Mouse (Mus musculus): Measurements from ENCODE around the gene Slc51a.
A peak's percentile ranks its signal among the peaks of the same experiment; 100 is the strongest.

The Slc51a gene

DNA sequence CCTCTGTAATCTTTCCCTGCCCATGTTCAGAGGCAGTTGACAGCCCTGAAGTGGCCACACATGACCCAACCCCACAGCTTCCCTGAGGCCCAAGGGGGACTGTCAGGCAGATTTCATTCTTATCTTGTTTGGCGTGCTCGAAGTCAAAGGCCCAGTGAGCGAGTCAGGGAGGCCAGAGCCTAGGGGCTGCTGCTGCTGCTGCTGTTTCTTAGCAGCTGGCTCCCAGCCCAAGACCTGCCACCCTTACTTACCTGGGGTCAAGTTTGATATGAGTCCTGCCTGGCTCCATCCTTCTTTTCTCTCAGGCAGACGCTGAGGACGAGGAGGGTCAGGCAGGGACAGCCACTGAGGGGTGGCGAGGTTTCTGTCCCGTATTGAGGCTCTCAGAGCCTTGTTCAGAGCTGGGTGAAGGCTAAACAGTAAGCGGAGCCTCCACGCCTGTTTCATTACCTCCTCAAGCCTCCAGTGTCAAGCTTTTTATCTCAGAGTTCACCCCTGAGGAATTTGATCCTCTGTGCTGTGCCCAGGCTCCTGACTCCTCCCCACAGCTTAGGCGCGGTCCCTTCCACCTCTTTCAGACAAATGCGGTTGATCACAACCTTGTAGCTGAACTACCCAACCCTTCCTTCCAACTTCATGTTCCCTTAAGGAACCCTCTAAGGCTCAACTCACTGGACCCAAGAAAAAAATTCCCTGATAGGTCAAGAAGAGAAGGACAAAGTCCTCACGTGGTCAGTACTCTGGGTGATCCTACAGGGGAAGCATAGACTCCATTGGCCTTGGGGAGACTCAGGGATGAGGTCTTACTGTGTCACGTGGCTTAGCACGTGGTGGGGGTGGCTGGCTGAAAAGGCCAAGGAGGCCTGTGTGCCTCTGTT lies at the start of gene Slc51a:
Gene Slc51a, minus strand, starts transcription at position 646 of the 878 bp plus-strand sequence.
- DNase-seq: no peak

DNA sequence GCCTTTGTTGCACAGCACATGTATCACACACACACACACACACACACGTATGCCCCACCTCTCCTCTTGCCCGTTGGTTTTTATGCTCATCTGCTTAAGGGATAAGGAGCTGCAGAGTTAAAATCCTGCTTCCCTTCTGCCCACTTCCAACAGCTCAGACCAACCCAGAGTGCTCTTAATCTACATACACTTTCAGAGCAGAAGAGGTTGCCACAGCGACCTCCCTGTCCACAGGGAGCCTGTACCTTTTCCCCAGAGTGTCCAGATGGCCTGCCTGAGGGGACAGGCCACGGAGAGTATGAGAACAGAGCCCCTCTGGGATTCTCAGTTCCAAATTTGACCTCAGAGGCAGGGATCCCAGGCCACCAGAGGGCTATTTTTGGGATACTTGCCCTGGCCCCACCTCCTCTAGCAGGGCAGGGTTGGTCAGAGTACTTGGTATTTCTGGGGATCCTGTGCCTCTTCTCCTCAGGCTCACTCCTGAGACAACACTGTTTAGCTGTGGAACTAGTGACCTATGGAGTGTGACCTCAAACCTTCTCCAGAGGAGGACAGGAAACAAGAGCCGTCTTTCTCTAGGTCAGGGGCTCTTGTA lies 47.6 kb upstream of the Slc51a start:
- no peak for DNase-seq

DNA sequence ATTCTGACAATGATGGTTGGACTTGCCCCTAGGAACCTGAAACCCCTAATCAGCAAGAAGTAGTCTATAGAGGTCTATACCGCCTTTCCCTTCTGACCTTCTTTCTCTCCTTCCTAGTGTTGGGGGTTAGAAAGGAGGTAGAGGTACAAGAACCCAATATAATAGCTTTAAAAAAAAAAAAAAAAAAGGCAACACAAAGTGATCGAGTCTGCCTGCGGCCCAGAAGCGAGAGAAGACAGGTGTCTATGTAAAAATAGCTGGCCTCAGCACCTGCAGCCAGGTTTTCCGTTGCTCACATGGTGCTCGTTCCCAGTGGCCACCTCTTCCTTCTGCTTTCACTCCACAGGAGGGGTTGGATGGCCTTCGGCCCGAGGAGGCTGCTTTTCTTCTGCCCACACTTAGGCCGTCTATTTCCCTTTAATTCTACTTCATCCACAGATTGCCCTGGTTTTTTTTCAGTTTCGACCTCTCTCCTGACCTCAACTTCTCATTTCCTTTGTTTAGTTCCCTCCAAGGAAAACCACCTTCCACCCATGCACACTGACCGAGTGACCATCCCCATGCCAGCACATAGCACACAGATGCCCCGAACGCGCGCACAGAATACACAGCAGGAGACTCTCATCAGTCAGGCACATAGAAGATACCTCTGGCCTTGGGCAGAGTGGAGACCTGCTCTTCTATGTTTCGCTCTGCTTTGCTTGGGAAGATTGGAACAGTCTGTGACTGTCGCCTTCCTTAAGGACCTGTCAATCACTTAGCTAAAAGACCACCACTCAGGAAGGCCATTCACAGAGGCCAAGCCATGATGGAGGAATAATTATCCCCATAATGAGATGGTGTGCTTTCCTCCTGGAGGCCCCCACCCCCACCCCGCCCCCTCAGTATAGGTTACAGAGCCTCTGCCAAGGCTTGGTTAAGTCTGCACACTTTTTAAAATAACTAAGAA lies 45.5 kb upstream of the Slc51a start:
- no peak for DNase-seq

DNA sequence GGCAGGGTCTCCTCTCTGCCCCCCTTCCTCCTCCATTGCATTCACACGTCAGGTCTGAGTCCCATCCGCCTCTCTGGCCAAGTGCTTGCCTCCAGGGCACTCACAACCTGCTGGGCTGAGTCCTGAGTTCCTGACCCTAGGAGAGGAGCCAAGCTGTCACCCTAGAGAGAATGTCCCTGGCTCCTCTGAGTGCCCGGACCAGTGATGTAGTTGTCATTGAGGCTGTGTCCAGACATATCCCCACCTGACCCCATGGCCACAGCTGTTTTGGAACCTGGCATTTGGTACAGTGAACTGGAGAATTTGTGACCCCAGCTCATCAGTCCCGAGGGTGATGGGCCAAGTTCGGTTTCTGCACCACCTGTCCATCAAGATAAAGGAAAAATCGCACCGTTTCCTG lies 39.2 kb upstream of the Slc51a start:
- DNase-seq: no peak

DNA sequence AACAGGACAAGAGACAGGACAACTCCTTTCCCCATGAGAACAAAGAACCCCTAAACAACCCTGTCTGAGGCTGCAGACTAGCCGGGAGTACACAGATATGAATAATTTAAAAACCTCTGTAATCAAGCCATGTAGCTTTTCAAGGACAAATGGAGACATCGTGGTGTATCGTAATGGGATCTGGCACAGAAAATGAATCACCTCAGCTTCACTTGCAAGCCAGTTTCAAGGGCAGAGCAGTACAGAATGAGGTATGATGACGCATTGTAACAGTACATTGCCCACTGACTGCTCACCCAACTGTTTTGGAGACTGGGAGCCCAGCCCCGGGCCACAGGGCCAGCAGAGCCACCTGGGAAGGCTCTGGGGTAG lies 36.6 kb upstream of the Slc51a start:
- no peak for DNase-seq

DNA sequence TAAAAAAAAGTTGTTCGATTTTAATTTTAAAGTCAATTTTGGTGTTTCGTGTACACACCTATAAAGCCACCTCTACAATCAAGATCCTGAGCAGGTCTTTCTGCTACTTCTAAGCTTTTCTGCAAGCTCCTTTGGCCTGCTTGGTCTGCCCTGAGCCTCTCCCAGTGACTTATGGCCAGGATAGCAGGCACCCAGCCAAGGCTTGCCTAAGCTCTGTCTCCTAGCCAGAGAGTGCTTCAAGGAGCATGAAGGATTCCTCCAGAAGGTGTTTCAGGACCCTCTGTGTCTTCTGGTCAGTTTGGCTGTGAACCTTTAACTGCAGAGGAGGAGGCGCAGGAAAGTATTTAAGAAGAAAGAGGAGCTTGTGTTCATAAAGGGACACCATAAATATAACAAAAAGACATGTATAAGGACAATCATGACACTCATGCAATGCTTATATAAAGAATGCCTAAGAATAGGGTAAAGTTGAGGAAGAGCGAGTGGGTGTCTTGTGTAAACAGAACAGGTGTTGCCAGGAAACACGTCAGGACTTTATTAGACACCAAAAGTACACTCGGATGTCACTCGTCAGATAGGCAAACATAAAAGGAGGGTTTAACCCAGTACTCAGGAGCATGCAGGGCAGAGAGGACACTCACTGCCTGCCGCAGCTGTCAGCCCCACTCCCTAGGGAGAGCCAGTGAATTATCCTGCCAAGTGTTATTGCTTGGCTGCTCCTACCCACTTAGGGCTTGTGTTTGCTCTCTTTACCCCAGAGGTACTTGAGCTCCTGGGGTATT lies 36.0 kb upstream of the Slc51a start:
- no peak for DNase-seq

DNA sequence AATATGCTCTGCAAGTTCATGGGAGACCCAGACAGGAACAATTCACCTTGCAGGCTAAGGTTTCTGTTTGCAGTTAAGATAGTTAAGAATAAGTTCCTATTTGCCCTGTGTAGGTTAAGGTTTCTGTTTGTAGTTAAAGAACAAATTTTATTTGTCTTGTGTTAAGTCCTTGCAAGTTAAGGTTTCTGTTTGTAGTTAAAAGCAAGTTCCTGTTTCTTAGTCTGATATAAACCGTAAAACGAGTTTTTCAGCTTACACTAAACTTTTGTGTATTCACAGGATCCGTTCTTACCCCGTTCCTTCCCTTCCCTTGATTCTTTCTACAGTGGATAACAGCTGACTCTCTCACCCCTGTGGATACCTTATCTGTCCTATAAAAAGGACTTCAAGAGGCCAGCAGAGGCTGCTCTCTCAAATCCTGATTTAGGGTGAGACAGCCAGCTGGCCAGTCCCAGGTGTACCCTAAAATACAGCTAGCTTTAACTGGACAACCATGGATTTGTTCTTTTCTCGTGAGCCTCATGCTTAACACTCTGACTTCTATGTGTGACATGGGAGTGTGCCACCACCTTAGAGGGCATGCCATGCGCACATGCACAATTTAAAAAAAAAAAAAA lies 35.0 kb upstream of the Slc51a start:
- DNase-seq: no peak

DNA sequence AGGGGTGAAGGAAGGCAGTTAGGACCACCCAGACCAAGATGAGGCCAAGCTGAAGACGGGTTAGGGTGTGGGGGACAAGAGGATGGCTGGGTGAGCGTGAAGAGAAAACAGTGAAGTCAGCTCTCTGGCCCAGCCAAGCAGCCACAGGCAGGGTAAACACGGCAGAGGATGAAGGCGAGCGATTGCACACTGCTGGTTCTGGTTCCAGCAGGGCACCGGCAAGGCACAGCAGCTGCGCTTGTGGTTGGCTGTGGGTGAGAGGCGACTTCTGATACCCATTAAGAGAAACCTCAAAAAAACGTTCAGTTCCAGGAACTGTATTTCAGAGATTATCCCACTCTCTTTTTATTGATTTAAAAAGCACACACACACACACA lies 32.7 kb upstream of the Slc51a start:
- DNase-seq: peak; percentile 47 to 52

DNA sequence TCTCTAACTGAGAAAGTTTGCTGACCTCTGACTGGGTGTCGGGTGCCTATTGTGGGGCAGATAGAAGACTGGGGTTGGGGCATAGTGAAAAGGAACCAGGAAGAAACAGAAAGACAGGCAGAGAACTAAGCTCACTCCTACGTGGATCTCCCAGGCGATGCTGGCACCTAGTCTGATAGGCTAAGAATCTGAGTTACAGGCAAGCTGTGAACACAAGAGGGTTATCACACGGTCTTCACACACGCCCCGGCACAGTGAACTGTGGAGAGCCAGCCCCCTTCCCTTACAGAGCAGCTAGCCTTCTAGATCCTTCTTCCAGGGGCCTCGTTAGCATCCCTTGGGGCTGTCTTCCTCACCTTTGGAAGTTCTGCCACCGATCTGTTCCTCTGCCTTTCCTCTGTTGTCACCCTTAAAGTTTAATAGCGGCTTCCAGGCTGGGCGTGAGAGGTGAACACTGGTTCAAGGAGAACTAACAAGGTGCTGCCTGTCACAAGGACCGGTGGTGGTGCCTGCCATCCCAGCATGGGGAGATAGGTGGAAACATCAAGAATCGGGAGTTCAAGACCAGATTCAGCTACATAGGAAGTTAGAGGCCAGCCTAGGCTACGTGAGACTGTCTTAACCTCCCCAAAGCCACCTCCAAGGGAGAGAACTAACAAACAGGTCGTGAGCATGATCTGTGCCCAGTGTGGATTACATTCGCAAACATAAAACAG lies 32.1 kb upstream of the Slc51a start:
- peak in 1 of 2 experiments; percentile 15 for DNase-seq

DNA sequence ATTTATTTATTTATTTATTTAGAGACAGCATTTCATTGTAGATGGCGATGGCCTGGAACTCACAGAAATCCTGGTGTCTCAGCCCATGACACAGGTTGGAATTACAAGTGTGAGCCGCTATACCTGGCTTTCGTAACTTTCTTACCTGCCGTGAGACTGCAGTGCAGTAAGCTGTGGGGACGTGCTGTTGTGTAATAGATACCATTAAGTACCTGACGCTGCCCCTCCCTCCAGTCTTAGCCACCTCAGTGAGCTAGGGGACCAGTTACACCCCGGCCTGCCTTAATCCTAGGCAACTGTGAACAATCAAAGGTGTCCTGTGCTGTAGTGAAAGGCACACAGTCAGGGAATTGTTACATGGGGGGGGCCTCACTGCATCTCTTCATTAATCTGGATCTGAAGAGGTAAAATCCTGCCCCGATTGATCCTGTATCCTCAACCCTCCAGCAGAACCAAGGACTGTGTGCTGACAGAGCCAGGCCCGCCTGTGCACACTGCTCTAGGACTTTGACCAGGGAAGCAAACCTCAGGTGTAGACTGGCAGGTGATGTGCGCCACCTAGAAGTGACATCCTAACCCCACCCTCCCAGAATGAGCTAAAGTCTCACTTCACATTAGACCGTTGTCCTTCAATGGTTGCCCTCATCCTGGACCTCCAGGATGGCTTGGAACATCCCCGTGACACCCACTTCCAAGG lies 30.3 kb upstream of the Slc51a start:
- no peak for DNase-seq

DNA sequence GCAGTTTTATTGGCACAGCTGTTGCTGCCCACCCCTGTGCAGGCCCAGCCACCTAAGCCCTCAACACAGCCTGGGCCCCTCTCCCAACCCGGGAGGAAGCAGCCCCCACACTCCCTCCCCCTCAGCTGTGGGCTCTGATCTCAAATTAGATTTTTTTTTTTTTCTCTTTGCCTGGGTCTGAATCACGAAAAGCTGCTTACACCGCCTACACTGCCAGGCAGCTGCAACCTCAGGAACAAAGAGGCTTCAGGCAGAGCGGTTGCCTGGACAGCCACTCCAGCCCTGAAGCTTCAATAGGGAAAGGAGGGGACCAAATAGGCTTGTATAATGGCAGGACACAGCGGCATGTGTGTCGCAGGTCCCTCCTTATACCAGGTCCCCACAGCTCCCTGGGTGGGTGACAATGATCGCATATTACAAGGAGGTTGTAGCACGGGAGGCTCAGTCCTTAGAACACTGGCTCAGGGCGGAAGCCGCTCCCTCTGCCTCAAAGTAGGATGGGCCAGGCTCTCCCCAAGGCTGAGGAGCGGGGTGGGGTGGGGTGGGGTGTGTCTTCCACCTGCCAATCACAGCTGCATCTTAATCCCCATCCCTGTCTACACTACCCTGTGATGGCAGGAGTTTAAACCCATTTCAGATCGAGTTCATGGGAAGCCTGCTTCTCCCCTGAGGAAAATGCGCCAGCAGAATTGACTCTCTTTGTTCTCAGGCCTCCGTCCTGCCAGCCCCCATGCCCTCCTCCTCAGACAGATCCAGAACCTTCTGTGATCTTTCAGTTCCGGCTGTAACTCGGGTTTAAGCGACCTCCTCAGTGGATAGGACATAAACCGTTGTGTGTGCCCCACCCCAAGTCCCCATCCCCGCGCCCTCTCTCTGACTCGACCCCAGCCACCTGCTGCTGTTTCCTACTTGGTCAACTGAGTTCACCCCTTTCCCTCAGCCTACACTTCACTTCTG lies 28.6 kb upstream of the Slc51a start:
- DNase-seq: no peak

DNA sequence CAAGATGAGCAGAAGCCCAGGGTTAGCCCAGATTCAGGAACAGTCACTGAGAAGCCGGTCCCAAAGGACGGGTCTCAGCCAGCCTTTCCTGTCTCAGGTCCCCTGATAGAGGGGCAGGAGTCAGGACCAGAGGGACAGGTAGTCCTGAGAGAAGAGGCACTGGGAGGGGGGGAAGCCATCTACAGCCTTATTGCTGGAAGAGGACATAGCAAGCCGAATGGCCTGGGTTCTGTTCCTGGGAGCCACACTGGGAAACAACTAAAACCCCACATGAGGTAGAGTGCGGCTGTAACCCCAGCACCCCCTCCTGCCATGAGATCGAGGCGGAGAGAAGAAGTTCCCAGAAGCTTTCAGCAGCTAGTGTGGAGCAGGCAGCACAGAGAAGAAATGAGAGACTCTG lies 26.3 kb upstream of the Slc51a start:
- DNase-seq: no peak

DNA sequence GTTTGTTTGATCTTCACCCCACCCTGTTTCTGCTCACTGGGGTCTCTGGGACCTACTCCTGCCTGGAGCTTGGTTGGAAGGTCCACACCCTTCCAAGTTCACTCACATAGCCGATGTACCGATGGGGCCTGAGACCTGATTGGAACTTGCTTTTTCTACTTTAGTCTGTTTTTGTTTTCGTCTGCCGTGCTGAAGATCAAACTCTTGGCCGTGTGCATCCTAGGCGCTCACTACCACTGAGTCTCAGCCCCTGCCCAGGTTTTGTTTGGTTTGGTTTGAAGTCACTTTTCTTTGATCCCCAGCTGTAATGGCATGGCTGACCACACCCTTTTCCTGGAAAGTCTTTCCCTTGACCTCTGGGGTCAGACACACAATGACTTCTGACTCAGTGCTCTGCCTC lies 25.7 kb upstream of the Slc51a start:
- DNase-seq: no peak

DNA sequence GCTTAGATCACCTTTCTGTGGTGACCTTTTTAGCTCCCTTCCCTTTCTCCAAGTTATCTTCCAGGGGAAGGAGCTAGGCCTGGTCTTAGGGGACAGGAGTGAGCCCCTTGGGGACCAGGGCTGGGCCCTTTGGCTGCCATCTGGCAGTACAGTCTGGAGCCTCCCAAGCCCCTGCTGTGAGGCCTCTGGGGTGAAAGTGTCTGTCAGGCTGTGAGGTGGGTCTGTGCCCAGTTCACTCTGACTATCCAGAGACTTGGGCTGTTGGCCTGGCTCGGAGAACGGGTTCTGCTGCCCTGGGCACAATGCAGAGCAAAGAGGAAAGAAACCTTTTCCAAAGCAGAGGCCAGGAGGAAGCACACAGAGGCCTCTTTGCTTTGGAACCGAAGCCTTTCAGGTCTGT lies 25.2 kb upstream of the Slc51a start:
- no peak for DNase-seq

DNA sequence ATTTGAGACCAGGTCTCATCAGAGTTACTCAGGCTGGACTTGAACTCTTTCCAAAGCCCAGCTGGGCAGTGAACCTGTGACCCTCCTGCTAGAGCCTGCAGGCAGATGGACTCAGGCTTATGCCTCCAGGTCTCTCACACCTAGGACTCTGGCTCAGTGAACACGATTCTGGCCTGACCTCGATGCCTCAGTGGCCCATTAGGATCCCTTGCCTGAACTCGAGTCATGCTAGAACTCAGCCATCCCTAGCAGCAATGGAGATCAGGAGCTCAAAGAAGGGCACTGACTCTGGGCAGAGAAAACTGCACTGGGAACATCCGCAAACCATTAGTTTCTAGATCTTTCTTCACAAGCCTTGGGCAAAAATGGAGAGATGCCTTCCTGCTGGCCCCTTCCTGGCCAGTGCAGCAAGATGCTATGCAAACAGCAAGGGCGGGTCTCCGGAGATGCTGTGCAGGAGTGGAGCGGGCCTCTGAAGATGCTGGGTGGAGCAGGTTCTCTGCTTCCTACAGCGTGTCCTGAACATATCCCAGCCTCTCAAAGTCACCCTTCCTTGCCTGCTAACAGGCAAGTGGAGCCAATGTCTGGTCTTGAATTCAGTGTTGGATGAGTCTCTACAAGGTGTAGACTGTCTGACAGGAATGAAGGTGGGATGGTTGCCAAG lies 24.3 kb upstream of the Slc51a start:
- no peak for DNase-seq

DNA sequence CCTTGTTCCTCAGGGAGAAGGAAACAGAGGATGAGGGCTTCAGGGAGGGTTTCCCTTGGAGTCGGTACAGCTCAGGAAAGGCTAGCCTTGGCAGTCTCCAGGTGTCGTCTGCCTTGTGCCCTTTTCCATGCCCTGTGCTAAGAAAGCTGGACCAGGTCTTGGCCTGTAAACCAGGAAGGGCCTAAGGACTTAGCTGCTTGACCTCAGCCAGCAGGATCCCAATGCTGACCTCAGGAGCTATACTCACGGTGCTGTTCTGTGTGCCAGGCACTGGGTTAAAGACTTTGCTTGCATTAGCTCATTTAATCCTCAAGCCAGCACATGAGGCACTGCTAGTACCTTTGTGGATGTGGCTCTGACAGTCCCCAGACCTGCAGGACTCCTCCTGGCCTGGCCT lies 23.7 kb upstream of the Slc51a start:
- DNase-seq: no peak

DNA sequence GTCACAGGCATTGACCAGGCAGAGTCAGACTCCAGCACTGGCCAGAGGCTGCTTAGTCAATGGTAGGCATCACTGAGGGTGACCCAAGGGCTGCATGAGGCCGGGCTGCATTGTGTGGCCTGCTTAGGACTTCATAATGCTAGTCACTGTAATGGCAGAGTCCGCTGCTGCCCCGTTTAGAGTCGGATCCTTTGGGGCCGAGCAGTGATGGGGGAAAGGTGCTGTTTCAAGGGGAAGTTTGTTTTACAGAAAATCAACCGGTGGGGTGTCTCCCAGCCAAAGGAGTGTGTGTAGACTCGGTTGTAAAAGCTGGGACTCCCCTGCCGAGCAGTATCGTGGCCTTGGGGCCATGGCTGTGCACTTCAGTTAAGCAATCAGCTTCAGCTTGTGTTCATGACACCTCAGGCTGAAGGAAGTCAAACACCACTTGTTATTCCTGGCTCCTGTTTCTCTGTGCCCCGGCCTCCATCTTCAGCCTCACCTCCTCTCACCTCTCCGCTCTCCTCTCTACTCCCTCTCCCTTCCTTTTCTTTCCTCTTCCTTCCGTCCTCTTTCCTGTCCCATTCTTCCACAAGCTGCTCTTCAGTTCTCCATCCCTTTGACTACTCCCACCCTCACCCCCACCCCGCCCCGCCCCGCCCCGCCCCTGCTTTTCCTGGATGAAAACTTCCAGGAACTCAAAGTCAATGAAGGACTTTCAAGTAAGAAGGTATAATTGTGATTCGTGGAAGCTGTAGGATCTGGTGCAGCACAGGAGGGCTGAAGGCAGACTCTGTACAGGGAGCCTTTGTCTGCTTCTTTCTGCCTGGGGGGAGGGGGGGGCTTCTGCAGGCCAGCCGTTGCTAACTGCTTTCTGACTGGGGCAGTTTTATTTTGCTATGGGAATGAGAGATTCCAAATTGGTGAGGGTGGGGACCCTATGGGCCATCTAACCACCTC lies 23.0 kb upstream of the Slc51a start:
- DNase-seq: no peak
